Comparison of ENCODE assay signal across 40 mouse cellular contexts in the genomic region with DNA sequence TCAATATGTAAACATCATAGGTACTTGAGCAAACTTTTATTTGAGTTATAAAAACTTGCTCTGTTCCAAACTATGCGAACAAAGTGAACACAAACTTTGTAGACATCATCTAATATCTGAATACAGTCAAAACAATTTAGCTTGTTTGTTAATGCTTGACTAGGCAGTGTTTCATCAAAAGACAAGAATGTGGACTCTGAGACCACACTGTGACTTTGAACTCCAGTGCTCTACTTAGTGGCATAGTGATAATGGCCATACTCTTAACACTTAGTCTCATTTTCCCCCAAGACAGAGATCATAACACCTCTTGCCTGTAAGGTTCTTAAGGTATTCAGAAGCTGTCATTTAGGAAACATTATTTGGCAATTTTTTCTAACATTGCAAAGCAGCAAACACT. TPM values are rescaled to one million over a fixed set of nuclear protein-coding genes. Genes with fewer than 3 reads are reported as not detected.
"Had no signal": no experiment of that assay in that cellular context is flagged by ENCODE, and none has a peak within 500 bp of the region (broad histone marks: within the 10 kb centered on the region; RNA-seq: fewer than 3 reads in every experiment).

No protein-coding gene starts in this region.

- ATAC-seq: forebrain, embryonic 15.5 days; forebrain, postnatal 0 days; hindbrain, postnatal 0 days; intestine, embryonic 16.5 days; liver, embryonic 12.5 days had no signal

- DNase-seq: forebrain, postnatal 0 days; gastrocnemius, postnatal 14 days; gastrocnemius, postnatal 36 days; heart, adult 11 months; heart, adult 2 months; heart, postnatal 14 days; heart, postnatal 36 days; layer of hippocampus, adult 9-11 months; layer of hippocampus, postnatal 36 days; left cerebral cortex, postnatal 4 days; lung, adult 18-20 months had no signal

- H3K9ac ChIP-seq: forebrain, embryonic 15.5 days; forebrain, postnatal 0 days; heart, embryonic 13.5 days; heart, embryonic 15.5 days; hindbrain, embryonic 13.5 days; hindbrain, embryonic 15.5 days; limb, embryonic 13.5 days; limb, embryonic 15.5 days; liver, embryonic 12.5 days; liver, embryonic 14.5 days had no signal

- H3K36me3 ChIP-seq: forebrain, embryonic 15.5 days; heart, embryonic 13.5 days; heart, embryonic 15.5 days; hindbrain, embryonic 13.5 days; hindbrain, embryonic 15.5 days; limb, embryonic 13.5 days; limb, embryonic 15.5 days; liver, embryonic 12.5 days had no signal

- H3K9me3 ChIP-seq: forebrain, embryonic 15.5 days; heart, embryonic 13.5 days; heart, embryonic 15.5 days; hindbrain, embryonic 13.5 days; hindbrain, embryonic 15.5 days; limb, embryonic 13.5 days; limb, embryonic 15.5 days; liver, embryonic 12.5 days had no signal

- H3K27me3 ChIP-seq: forebrain, embryonic 15.5 days; heart, embryonic 13.5 days; heart, embryonic 15.5 days; hindbrain, embryonic 13.5 days; hindbrain, embryonic 15.5 days; limb, embryonic 13.5 days; limb, embryonic 15.5 days; liver, embryonic 12.5 days had no signal

- H3K4me3 ChIP-seq: forebrain, embryonic 15.5 days; heart, adult 2 months; heart, embryonic 13.5 days; heart, embryonic 15.5 days; hindbrain, embryonic 13.5 days; hindbrain, embryonic 15.5 days; limb, embryonic 13.5 days; limb, embryonic 15.5 days; liver, embryonic 12.5 days had no signal

- H3K4me1 ChIP-seq: forebrain, embryonic 15.5 days; heart, embryonic 13.5 days; heart, embryonic 15.5 days; hindbrain, embryonic 13.5 days; hindbrain, embryonic 15.5 days; limb, embryonic 13.5 days; limb, embryonic 15.5 days; liver, embryonic 12.5 days had no signal

- H3K27ac ChIP-seq: forebrain, embryonic 15.5 days; heart, adult 2 months; heart, embryonic 13.5 days; heart, embryonic 15.5 days; hindbrain, embryonic 13.5 days; hindbrain, embryonic 15.5 days; hindbrain, postnatal 0 days; limb, embryonic 13.5 days; limb, embryonic 15.5 days; liver, embryonic 12.5 days; liver, embryonic 14.5 days had no signal

- H3K4me2 ChIP-seq: forebrain, embryonic 15.5 days; heart, embryonic 11.5 days; heart, embryonic 13.5 days; heart, embryonic 15.5 days; hindbrain, embryonic 13.5 days; hindbrain, embryonic 15.5 days; limb, embryonic 13.5 days; limb, embryonic 15.5 days; liver, embryonic 12.5 days had no signal

RNA-seq across cellular contexts. Expression of gene Folh1, which starts 15.0 kb away (rescaled TPM):
- total RNA-seq: gastrocnemius, postnatal 36 days; heart, adult 2 months; heart, postnatal 14 days; hematopoietic stem cell, adult 5-6 weeks had no signal
- polyA plus RNA-seq: heart, embryonic 11.5 days; hindbrain, embryonic 11.5 days; intestine, embryonic 14.5 days; limb, embryonic 11.5 days; liver, embryonic 12.5 days; liver, embryonic 14.5 days; liver, embryonic 16.5 days had no signal

RNA-seq across cellular contexts. Expression of gene Vmn2r77, which starts 34.1 kb away (rescaled TPM):
- total RNA-seq: forebrain, postnatal 0 days; gastrocnemius, adult 18-20 months; gastrocnemius, adult 8-10 months; gastrocnemius, postnatal 14 days; gastrocnemius, postnatal 36 days; heart, adult 2 months; heart, postnatal 14 days; heart, postnatal 36 days; hematopoietic stem cell, adult 5-6 weeks; hindbrain, postnatal 0 days; layer of hippocampus, adult 18-20 months; layer of hippocampus, adult 8-10 months; layer of hippocampus, postnatal 14 days; layer of hippocampus, postnatal 36 days; left cerebral cortex, adult 18-20 months; left cerebral cortex, adult 8-10 months; left cerebral cortex, postnatal 10 days; left cerebral cortex, postnatal 25 days; left cerebral cortex, postnatal 4 days had no signal
- polyA plus RNA-seq: forebrain, embryonic 15.5 days; forebrain, postnatal 0 days; gonadal fat pad, adult 2 months; heart, adult 2 months; heart, embryonic 11.5 days; heart, embryonic 13.5 days; heart, embryonic 15.5 days; heart, postnatal 0 days; hindbrain, embryonic 11.5 days; hindbrain, embryonic 13.5 days; hindbrain, embryonic 15.5 days; hindbrain, postnatal 0 days; intestine, embryonic 14.5 days; intestine, embryonic 16.5 days; large intestine, adult 2 months; limb, embryonic 11.5 days; limb, embryonic 13.5 days; limb, embryonic 15.5 days; liver, embryonic 12.5 days; liver, embryonic 14.5 days; liver, embryonic 16.5 days had no signal
